Mouse (Mus musculus) spleen, adult 12 weeks (tissue): Measurements from ENCODE around the gene Galntl6.

Experiments
- DNase-seq: peaks from one replicate; pipeline ENCODE4 v3.0.0; 2022; ENCODE audit warnings: low spot score

The Galntl6 gene

DNA sequence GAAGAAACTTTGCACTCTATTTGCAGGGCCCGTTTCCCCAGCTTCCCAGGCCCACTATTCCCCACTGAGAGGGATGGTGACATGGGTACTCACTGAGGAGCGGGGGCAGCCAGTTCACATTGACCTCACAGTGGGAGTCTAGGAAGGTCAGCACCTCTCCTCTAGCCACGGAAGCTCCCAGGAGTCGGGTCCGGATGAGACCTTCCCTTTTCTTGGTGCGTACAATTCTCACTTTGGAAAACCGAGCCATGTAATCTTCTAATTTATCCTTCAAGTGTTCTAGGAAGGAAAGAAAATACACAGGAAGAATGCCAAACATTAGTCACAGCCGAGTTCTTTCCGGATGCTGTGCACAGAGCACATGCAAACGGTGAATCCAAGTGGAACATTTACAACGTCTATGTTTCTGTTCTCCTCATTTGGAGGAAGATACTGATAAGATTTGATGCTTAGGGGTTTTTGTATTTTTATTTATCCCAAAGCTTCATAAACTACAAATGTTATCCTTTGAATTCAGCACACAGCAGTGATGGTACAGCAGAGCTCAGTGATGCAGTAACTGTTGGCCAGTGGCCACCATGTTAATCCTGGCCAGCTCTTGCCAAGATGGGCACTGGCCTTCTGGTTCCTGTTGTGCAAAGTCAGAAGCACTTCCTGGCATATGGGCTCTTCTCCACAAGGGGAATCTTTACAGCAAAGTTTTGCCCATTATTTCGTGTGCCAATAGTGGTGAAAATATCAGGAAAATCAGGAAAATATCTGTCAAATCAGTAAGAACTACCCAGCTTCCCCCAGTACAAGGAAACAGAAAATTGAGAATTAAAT lies 949.9 kb downstream of the Galntl6 start:
- DNase-seq = no peak

DNA sequence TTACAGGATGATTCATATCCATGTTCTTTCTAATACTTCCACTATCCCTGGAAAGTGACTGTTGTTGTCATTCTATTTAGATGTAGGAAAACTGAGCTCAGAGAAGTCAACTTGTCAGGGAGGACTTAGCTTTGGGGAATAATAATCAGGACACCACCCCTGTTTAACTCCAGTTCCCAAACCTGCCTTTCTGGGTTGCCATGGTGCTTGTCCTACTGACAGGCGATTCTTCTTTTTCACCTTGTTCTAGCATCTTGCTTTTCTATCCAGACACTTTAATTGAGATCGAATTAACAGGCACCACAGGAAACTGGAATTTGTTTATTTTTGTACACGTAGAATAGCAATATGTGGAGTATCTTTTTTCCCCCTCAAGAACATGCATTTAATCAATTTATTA lies 953.3 kb downstream of the Galntl6 start:
- no peak for DNase-seq

DNA sequence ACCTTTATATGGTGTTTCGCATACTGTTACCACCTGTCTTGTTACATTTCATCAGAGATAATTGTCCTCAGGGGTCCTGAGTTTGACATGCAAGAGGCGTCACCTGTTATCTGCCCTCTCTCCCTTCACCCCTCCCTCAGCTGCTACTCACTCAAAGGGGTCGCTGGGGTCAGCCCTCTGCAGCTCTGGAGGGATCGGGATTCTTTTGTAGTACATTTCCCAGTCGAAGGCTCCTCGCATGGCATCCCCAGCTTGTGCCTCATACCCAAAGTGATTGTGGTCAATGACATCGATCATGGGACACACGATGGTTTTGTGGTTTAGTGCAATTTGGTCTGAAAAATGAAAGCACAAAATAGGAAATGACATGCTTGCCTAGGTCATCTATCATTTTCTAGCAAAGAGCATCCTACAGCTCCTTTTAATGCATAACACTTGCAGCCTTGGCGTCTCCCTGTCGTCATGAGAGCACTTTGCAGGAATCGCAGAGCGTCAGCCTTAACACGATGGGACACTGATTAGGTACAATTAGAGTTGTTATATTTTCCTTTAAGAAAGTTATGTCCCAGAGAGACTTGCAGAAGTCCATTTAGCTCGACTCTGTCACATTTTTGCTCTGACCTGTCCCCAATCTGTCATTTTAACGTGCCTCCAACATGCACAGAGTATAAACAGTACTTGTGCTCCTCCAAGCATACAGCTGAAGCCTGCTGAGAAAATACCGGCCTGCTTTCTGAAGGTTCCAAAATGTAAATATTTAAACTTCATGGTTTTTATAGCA lies 954.1 kb downstream of the Galntl6 start:
- DNase-seq = no peak

DNA sequence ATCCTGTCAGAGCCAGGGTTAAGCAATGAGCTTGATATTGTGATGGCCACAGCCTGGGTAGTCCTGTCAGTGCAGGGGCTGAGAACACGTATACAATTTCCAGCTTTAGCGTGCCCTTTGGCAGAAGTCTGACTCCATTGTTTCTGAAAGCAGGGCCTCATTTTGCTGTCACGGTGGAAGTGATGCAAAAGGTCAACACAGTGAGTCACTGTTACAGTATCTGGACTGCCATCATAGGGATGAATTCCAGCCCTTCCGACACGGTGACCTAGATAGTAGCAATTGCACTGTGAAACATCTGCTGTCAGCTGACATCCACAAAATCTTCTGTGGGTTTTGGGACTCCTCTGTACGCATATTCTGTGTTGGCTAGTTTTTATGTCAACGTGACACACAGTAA lies 956.9 kb downstream of the Galntl6 start:
- DNase-seq = no peak

DNA sequence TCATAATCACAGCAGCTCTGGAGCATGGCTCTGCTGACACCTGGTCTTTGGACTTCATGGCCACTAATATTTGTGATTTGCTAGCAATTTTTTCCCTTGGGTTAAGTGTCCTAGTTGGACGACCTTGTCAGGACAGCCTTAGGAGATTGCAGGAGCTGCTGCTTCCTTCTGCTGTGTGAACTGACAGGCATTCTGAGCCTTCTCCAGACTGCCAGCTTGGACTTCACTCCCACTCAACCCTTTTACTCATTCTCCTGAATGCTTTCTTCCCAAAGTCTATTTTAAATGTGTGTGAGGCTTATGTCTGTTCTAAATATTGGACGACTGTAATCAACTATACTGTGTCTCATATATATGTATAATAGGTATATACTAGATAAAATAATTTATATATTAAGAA lies 971.3 kb downstream of the Galntl6 start:
- DNase-seq = no peak

DNA sequence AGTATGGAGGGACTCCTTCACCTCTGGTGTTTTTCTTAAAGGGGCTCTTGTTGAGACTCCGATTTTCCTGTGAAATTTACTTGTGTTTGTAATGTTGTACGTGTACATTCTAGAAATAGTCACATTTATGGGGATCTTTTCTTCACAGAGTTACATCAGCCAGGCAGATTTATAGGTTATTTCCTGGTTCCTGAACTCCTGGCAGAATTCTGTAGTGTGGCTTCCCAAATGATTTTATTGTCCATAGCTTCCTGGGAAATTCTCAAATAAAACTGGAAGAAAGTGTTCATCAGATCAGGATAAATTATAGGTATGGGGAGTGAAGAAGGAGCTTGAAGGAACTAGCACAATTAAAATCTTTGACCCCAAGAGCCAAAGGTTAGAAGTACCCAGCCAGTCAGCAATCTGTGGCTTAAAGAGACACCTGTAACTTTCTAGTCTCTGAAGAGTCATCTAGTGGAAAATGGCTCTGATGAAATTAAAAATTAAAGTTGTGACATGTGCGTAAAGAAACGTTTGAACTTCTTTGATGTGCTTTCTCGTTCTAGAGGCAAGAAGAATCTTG lies 972.5 kb downstream of the Galntl6 start:
- no peak for DNase-seq

DNA sequence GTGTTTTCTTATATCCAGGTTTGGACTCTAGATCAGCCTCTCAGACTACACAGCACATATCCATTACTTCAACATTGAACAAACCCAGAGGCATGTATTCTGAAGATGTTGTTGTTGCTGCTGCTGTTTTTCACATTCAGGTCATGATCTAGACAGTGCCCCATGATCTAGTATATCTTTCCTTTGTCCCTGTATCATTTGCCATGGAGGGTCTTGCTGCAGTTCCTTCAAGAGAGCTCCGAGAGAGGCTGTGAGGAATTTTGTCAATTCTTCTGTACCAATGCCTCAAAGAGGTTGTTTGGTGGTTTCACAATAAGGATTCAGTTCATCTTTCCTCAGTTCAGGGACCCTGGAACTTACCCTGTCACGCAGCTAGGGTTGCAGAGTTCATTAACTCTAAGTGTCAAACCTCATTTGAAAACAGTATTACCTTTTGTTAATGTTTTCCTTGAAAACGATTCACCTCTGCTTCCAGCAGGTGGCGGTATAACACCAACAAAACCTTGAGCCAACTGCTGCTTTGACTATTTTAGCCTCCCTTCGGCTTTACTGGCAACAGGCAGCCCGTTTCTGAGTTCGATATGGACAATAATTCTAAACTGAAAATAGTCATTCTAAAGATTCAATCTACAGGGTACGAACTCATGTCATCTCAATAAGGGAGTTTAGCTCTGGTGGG lies 973.1 kb downstream of the Galntl6 start:
- no peak for DNase-seq

DNA sequence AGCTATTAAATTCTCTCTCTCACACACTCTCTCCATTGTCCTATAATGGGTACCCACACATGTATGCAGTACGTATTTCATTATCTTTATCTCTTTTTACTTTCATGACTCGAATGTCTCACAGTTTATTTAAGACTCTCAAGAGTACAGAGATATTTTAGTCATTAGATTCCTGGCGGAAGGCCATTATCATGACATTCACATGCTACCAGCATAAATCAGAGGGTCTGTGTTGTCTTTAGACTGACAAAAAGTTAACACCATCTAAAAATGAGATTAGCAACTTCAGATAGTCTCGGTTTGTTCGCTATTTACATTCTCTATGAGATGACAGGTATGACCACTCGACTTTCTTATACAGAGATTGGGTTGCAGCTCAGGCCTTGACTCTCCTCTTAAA lies 985.4 kb downstream of the Galntl6 start:
- no peak for DNase-seq

DNA sequence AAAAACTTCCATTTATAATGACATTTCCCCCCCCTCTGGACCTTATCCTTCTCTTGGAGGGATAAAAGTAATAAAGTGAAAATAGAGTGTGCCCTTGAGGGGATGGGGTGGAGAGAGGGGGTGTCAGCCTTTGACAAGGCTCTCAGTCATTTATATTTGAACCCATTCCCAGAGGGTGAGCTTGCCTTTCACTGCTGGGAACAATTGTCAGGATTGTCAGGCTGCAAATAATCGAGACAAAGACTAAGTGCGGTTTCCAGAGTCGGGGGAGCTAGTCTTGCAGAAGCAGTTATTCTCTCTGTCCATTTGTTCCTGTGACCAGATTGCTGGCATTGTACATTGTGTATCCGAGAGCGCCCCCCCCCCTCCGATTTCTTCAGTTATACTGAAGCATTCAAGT lies 988.9 kb downstream of the Galntl6 start:
- DNase-seq = no peak

DNA sequence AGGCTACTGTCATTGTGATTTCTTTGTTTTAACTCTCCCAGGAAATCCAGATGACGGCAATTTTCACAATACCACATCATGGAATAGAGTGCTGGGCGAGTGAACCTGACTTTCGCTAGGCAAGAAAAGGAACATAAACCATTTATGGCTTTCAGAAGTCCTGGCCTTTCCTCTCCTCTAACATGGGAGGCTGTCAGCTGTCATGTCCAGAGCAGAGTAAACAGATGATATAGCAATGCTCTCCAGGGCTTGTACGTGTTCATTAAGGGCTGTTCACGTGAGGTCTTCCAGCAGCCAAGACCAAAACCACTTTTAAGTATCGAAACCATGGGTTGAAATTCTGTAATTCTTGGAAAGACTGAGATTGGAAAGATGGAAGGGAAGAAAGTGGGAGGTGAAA lies 989.3 kb downstream of the Galntl6 start:
- no peak for DNase-seq

DNA sequence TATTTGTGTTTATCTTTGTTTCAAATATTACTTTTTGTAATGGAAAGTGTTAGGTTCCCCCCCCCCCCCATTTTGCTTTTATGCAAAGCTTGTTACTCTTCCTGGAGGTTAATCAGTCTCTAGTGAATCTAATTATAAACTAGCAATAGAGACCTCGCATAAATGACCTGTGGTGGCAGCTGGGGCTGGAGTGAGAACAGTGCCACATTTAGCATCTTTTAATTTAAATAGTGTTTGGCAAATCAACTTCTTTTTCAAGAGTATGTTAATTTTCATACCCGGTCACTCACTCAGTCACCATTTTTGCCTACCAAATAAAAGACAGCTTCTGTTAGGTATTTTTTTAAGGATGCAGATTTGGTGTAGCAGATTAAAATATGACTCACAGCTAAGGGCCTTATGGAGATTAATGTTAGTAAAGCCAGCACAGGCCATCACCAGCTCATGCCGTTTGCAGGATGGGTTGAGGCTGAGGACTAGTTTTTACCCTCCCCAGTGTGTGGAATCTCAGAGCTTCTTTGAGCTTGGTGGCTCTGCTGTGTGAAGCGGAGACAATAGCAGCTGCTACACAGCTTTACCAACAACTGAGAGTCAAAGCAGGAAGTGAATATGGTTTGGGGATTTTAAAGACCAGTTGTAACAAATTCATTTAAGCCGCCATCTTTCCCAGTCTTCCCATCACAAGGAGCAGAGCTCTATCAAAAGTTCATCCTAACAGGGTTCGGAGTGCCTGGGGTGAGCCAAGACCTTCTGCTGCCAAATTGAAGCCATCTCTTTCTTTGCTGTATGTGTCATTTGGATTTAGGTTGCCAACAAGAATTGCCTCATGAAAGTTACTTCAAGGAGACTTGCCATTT lies 990.0 kb downstream of the Galntl6 start:
- DNase-seq = no peak

DNA sequence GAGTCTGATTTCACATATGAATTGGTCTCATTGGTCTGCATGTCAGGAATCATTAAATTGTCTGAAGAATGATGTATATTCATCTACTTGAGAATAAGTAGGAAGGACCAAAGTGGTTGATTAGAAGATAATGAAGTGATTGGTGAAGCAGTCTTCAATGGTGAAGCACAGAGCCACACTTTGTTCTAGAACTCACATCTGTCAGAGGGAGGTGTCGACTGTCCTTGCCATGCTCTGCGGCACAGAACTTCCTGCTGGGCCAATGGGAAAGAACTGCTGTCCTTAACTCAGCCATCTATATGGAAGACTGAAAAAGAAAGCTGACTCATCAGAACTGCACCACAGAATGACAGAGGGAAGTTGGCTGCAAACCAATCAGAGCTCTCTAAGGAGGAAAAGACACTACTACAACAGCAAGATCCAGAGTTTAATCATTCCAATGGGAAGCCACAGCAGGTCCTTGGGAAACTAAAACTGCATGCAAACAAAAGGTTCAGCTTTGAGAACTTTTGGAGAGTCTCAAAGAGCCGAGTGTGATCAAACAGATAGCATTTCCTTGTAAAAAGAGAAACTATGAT lies 992.0 kb downstream of the Galntl6 start:
- DNase-seq = no peak

DNA sequence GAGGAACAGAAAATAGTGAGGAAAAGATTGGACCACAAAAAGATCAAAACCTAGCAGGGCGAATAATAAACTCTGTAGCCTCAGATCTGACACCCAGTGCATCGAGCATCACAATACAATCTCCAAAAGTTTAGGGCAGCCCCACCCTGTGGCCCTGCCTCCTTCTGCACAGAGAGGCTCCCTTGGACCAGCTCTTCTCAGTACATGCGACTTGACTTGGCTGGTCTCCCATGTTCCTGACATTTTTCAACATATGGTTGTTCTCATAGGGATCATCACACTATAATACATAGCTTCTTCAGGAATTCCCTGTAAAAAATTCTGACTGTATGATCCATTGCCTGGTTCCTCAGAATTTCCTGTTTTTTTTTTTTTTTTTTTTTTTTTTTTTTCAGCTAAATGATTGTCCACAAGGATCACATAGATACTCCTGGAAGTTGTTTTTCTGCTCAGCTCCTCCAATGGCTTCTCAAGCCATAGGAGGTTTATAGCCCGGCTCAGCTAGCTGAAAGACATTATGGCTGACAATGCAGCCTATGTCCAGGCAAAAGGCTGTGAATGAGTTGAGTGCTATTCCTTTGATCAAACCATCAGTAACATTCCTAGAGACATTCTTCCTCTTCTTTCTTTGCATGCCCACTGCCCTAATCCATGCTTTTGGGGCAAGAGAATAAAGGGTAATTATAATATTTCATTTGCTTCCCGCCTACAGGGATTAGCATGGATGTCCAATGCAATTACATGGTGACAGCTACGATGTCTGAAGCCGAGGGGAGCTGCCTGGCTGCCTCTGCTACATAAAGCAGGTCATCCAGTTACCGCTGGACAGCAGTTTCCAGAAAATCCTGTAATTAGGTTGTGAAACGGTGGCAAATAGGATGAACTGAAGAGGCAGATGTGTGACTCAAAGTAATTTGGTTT lies 993.5 kb downstream of the Galntl6 start:
- no peak for DNase-seq

DNA sequence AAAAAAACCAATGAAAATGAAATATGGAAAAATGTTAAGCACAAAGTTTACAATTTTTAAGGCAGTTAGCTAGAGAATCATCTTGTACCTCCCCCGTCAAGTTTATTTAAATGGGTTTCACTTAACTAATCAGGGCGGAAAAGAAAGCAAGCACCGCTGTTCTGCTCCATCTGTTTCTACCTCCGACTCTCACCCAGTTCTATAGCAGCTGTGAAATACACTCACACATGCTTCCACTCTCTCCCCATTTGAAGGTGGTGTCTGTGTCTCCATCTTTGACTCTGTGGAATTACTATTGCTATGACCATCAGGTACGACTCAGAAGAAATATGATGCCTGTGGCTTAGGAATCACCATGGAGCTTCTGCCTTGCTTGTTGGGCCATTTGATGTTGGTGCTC lies 1019.1 kb downstream of the Galntl6 start:
- DNase-seq = no peak

DNA sequence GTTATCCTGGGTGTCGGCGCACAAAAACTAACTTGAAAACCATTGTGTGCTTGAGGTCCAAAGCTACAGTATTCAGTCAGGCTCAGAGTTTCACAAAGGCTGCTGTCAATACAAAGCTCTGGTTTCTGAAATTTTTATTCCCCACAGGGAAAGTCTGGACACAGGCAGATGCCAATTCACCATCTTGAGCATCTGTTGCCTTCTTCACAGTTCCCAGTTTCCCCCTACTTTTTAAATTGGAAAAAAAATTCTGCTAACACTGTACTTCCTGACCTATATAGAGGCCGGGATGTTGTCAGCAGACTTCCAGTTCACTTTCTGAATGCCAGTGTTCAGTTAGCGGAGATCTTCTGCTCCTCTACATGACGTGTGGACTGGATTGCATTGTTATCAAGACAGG lies 1020.3 kb downstream of the Galntl6 start:
- DNase-seq = no peak

DNA sequence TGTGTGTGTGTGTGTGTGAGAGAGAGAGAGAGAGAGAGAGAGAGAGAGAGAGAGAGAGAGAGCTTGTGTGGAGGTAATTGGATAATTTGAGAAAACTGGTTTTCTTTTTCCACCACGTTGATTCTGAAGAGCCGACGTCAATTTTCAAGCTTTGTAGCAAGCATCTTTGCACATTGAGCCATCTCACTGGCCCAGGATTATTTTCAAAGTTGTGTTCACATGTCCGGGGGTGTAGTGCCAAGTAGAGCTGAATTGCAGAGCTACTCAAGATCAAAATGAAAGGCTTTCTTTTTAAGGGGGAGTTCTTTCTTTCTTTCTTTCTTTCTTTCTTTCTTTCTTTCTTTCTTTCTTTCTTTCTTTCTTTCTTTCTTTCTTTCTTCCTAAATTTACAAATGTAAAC lies 1022.3 kb downstream of the Galntl6 start:
- DNase-seq = no peak

DNA sequence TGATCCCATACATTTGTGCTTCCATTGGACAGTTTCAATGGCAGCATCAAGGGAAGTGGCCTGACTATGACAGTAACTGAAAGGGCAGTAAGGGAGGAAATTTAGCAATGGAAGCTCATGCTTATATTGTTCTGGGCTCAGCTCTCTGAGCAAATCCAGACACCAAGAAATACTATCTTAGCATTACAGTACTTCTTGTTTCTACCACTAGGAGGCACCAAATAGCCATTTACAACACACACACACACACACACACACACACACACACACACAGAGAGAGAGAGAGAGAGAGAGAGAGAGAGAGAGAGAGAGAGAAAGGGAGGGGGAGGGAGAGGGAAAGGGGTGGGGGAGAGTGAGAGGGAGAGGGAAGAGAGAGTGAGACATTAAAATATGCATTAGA lies 1023.6 kb downstream of the Galntl6 start:
- DNase-seq = no peak

DNA sequence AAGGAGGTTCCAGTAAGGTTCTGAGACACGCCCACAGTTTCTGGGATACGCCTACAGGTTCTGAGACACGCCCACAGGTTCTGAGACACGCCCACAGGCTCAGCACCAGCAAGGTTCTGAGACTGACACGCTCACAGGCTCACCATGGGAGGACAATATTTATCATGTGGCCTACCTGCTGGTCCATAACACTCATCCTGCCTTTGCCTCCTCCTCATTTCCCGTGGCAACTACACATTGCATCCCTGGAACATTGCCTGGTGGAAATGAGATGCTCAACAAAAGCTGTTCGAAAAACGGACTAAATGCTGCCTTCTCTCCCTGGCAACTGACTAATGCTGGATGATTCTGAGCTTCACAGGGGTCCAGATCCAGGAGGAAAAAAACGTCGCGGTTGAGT lies 1033.0 kb downstream of the Galntl6 start:
- DNase-seq = no peak

DNA sequence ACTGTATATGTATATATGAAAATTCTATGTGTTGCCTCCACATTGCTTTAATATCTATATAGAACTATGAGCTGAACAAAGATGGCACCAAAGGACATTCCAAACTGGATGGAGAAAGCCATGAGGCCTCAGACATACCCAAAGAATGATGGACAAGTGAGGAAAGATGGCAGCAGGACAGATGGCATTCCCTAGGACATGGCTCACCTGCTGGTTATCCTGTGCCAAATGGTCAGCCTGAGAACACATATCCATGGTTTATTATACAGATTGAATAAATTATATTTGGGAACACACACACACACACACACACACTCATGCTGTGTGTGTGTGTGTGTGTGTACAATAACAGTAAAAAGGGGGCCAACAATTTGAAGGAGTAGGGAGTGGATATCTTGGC lies 1063.4 kb downstream of the Galntl6 start:
- DNase-seq = no peak

DNA sequence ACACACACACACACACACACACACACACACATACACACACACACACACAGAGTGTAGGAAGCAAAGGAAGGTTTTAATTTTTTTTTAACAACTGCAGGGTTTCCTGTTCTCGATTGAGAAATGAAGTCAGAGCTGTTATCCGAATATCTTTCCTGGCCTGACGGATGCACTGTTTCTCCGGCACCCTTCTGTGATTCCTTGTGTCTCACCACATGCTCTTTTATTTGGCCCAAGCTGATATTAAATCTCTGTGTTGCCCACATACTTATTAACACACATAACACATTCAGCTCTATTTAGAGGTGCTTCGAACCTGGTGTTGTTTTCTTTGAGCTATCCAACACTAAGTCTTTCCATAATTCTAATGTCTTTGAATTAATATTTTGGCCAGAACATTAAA lies 1069.0 kb downstream of the Galntl6 start:
- no peak for DNase-seq
